Mouse (Mus musculus) testis, adult 2 months (tissue): ENCODE data around the gene Fancg.

Source experiments
- CTCF ChIP-seq: fragments of 200-500 bp; IDR thresholded peaks from 2 replicates; pipeline ENCODE4 v1.5.1; 2012; ENCODE audit warnings: low read depth, mild to moderate bottlenecking, inconsistent platforms, low read length, moderate library complexity; ENCODE audit not compliant: control insufficient read depth, insufficient read depth, insufficient replicate concordance
- POLR2A ChIP-seq: fragments of 200-500 bp; IDR thresholded peaks from 2 replicates; pipeline ENCODE4 v1.6.1; 2012; ENCODE audit warnings: low read depth, mild to moderate bottlenecking, inconsistent platforms, low read length, moderate library complexity; ENCODE audit not compliant: control insufficient read depth

- TF ChIP-seq CTCF (no peak), POLR2A (no peak)
These were observed 7.4 kb downstream of the Fancg start for GRCm38 (mm10) chr4:43002756-43003439.
